Mouse (Mus musculus): ENCODE measurements around the gene Dazap2. TPM values are rescaled to one million over a fixed set of nuclear protein-coding genes. Genes with fewer than 3 reads are reported as not detected.
A peak's percentile ranks its signal among the peaks of the same experiment; 100 is the strongest.

Gene Dazap2
- total RNA-seq, 2 experiments from 2014 or later, result 169 to 241 TPM

- DNase-seq (ENCODE audit: low spot score in 2 of 2), result peak in 1 of 2 experiments; percentile 43
Observed at GRCm38 (mm10) chr15:100669337-100669736, 54.2 kb downstream of the Dazap2 start, which contains the start of gene Bin2. Gene Bin2 (minus strand): TSS chr15:100669553.

DNA sequence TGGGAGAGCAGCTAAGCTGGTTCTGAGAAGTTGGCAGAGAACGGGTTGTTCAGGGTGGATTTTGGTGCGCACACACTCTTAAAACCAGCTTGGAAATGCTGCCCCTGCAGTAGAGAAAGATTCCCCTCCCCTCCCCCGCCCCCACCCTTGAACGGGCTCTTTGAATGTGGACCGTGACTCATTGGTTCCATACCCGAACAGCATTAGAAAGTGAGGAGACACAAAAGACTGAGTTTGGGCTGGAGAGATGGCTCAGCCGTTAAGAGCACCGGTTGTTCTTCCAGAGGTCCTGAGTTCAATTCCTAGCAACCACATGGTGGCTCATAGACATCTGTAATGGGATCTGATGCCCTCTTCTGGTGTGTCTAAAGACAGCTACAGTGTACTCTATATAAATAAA, 54.9 kb downstream of the Dazap2 start:
- no peak for DNase-seq (ENCODE audit: low spot score in 2 of 2)

Small RNAs within 50 kb of the gene (microRNA-seq; reads per million reads assigned to microRNA genes)
- 0 reads per million in 2 experiments for gene Mir6961 (ENCODE audit: borderline number of aligned reads in 2 of 2)

Other genes starting within 250 kb of the Dazap2 start
- gene Gm5475, start 193.2 kb upstream of the Dazap2 start, total RNA-seq (2021), result not detected
- 100 to 1,000 TPM; 110 to 132 TPM for gene Slc11a2, start 190.3 kb upstream of the Dazap2 start, total RNA-seq (2021)
- 100 to 1,000 TPM; 147 to 279 TPM for gene Letmd1, start 146.3 kb upstream of the Dazap2 start, total RNA-seq (2021)
- 1 to 10 TPM; 5.3 to 5.5 TPM for gene Csrnp2, start 119.9 kb upstream of the Dazap2 start, total RNA-seq (2021)
- 10 to 100 TPM; 16.6 to 17.6 TPM for gene Tfcp2, start 63.3 kb upstream of the Dazap2 start, total RNA-seq (2021)
- 10 to 100 TPM; 13.1 to 16.4 TPM for gene Pou6f1, start 15.4 kb upstream of the Dazap2 start, total RNA-seq (2021)
- gene Smagp, start 21.6 kb downstream of the Dazap2 start, total RNA-seq (2021), result 10 to 100 TPM; 41.3 to 51.6 TPM
- 1 to 10 TPM; 1.8 to 4.3 TPM for gene Bin2, start 54.2 kb downstream of the Dazap2 start, total RNA-seq (2021)
- 10 to 100 TPM; 46.7 to 87.1 TPM for gene Cela1, start 72.6 kb downstream of the Dazap2 start, total RNA-seq (2021)
- gene Galnt6, start 114.0 kb downstream of the Dazap2 start, total RNA-seq (2021), result 1 to 10 TPM; 4.2 to 5.6 TPM
- 1 to 10 TPM; 3.9 to 6.1 TPM for gene Slc4a8, start 146.4 kb downstream of the Dazap2 start, total RNA-seq (2021)